Mouse (Mus musculus): ENCODE measurements around the gene Stambpl1. TPM values are rescaled to one million over a fixed set of nuclear protein-coding genes. Genes with fewer than 3 reads are reported as not detected.
"Not testable (repeated sequence)": the region's sequence is repeated elsewhere in the genome, so short reads cannot be mapped to it uniquely, and the experiment has no call there.

The Stambpl1 gene
- polyA plus RNA-seq, 1 experiment from 2014 or later, result 7.7 TPM

GRCm38 (mm10) chr19:34206128-34206527 lies 14.1 kb downstream of the Stambpl1 start:
- not testable (repeated sequence) for H3K9me3 ChIP-seq; DNase-seq (ENCODE audit: low spot score)
- 83% methylated on average over 4 of the region's 4 CpGs for WGBS

GRCm38 (mm10) chr19:34206760-34207440 lies 14.9 kb downstream of the Stambpl1 start:
- no peak overlapping the region for H3K4me3 ChIP-seq
- H3K4me1 ChIP-seq, result peaks cover 4% of the 10 kb centered on the region; the same call in 1 of the 2 replicates
- H3K27ac ChIP-seq (replicated peaks), result no peak overlapping the region
- H3K9me3 ChIP-seq, result no peaks in the 10 kb centered on the region
- no peaks in the 10 kb centered on the region for H3K36me3 ChIP-seq (replicated peaks)
- no peaks in the 10 kb centered on the region for H3K27me3 ChIP-seq (replicated peaks; ENCODE audit: low read depth, poor library complexity, severe bottlenecking)
- no peak for DNase-seq (ENCODE audit: low spot score)
- 94% methylated on average over 8 of the region's 8 CpGs for WGBS

More at GRCm38 (mm10) chr19:34206128-34206527, 14.1 kb downstream of the Stambpl1 start:
- not testable (repeated sequence) for H3K36me3 ChIP-seq (replicated peaks); H3K27ac ChIP-seq (replicated peaks); H3K27me3 ChIP-seq (replicated peaks; ENCODE audit: low read depth, poor library complexity, severe bottlenecking); H3K4me1 ChIP-seq; H3K4me3 ChIP-seq

- Histone ChIP-seq H3K9me3 (no peaks in the 10 kb centered on the region), H3K27ac (replicated peaks) (no peak overlapping the region), H3K27me3 (replicated peaks; ENCODE audit: low read depth, poor library complexity, severe bottlenecking) (no peaks in the 10 kb centered on the region), H3K4me1 (peaks cover 4% of the 10 kb centered on the region; the same call in 1 of the 2 replicates), H3K36me3 (replicated peaks) (no peaks in the 10 kb centered on the region), H3K4me3 (no peak overlapping the region)
- 86% methylated on average over 3 of the region's 3 CpGs for WGBS
- no peak for DNase-seq (ENCODE audit: low spot score)
These were observed 17.0 kb downstream of the Stambpl1 start for GRCm38 (mm10) chr19:34209031-34209430.

GRCm38 (mm10) chr19:34209930-34210581 lies 18.0 kb downstream of the Stambpl1 start:
- H3K4me3 ChIP-seq, result no peak overlapping the region
- H3K27ac ChIP-seq (replicated peaks), result no peak overlapping the region
- peaks cover 4% of the 10 kb centered on the region; the same call in 1 of the 2 replicates for H3K4me1 ChIP-seq
- H3K9me3 ChIP-seq, result no peaks in the 10 kb centered on the region
- H3K27me3 ChIP-seq (replicated peaks; ENCODE audit: low read depth, poor library complexity, severe bottlenecking), result no peaks in the 10 kb centered on the region
- DNase-seq (ENCODE audit: low spot score), result no peak
- 75% methylated on average over 8 of the region's 8 CpGs for WGBS
- H3K36me3 ChIP-seq (replicated peaks), result no peaks in the 10 kb centered on the region

GRCm38 (mm10) chr19:34210841-34211240 lies 18.8 kb downstream of the Stambpl1 start:
- no peaks in the 10 kb centered on the region for H3K27me3 ChIP-seq (replicated peaks; ENCODE audit: low read depth, poor library complexity, severe bottlenecking)
- no peaks in the 10 kb centered on the region for H3K9me3 ChIP-seq
- H3K4me1 ChIP-seq, result peaks cover 4% of the 10 kb centered on the region; the same call in 1 of the 2 replicates
- WGBS, result 60% methylated on average over 2 of the region's 2 CpGs
- no peak for DNase-seq (ENCODE audit: low spot score)
- no peak overlapping the region for H3K4me3 ChIP-seq
- no peak overlapping the region for H3K27ac ChIP-seq (replicated peaks)
- no peaks in the 10 kb centered on the region for H3K36me3 ChIP-seq (replicated peaks)

- Histone ChIP-seq H3K4me1 (peaks cover 4% of the 10 kb centered on the region; the same call in 1 of the 2 replicates), H3K9me3 (no peaks in the 10 kb centered on the region), H3K4me3 (no peak overlapping the region), H3K27ac (replicated peaks) (no peak overlapping the region), H3K27me3 (replicated peaks; ENCODE audit: low read depth, poor library complexity, severe bottlenecking) (no peaks in the 10 kb centered on the region), H3K36me3 (replicated peaks) (no peaks in the 10 kb centered on the region)
- no peak for DNase-seq (ENCODE audit: low spot score)
- 85% methylated on average over 12 of the region's 12 CpGs for WGBS
These were observed 20.6 kb downstream of the Stambpl1 start for GRCm38 (mm10) chr19:34212489-34213250.

DNA sequence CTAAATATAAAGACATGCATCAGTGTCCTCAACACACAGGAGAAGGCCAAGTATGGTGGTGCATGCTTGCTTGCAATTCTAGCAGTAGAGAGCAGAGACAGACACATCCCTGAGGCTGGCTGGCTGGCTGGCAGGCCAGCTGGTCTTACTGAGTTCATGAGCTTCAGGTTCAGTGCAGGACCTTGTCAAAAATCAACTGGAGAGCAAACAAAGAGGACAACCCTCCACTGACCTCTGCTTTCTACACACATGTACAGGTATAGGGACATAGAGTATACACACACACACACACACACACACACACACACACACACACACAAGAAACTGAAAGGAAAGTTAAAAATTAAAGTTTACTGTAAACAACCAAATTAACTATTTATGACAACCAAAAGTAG lies 21.2 kb downstream of the Stambpl1 start:
- Histone ChIP-seq H3K27me3 (replicated peaks; ENCODE audit: low read depth, poor library complexity, severe bottlenecking) (no peaks in the 10 kb centered on the region), H3K4me3 (no peak overlapping the region), H3K36me3 (replicated peaks) (no peaks in the 10 kb centered on the region), H3K4me1 (peaks cover 4% of the 10 kb centered on the region; the same call in 1 of the 2 replicates), H3K27ac (replicated peaks) (no peak overlapping the region), H3K9me3 (no peaks in the 10 kb centered on the region)
- DNase-seq (ENCODE audit: low spot score), result no peak

GRCm38 (mm10) chr19:34214136-34214535 lies 22.1 kb downstream of the Stambpl1 start:
- no peak for DNase-seq (ENCODE audit: low spot score)
- WGBS, result 70% methylated on average over 4 of the region's 4 CpGs
- H3K4me1 ChIP-seq, result peaks cover 6% of the 10 kb centered on the region
- H3K27ac ChIP-seq (replicated peaks), result no peak overlapping the region
- H3K4me3 ChIP-seq, result no peak overlapping the region
- no peaks in the 10 kb centered on the region for H3K36me3 ChIP-seq (replicated peaks)
- H3K9me3 ChIP-seq, result no peaks in the 10 kb centered on the region
- H3K27me3 ChIP-seq (replicated peaks; ENCODE audit: low read depth, poor library complexity, severe bottlenecking), result no peaks in the 10 kb centered on the region

GRCm38 (mm10) chr19:34216956-34217355 lies 24.9 kb downstream of the Stambpl1 start:
- Histone ChIP-seq H3K4me3 (no peak overlapping the region), H3K4me1 (peaks cover 4% of the 10 kb centered on the region; the same call in 1 of the 2 replicates), H3K36me3 (replicated peaks) (no peaks in the 10 kb centered on the region), H3K27me3 (replicated peaks; ENCODE audit: low read depth, poor library complexity, severe bottlenecking) (no peaks in the 10 kb centered on the region), H3K9me3 (no peaks in the 10 kb centered on the region), H3K27ac (replicated peaks) (no peak overlapping the region)
- WGBS, result 83% methylated on average over 5 of the region's 5 CpGs
- DNase-seq (ENCODE audit: low spot score), result no peak

- no peaks in the 10 kb centered on the region for H3K36me3 ChIP-seq (replicated peaks)
- peaks cover 4% of the 10 kb centered on the region; the same call in 1 of the 2 replicates for H3K4me1 ChIP-seq
- 84% methylated on average over 3 of the region's 3 CpGs for WGBS
- no peaks in the 10 kb centered on the region for H3K9me3 ChIP-seq
- no peak overlapping the region for H3K4me3 ChIP-seq
- DNase-seq (ENCODE audit: low spot score), result no peak
- H3K27ac ChIP-seq (replicated peaks), result no peak overlapping the region
- H3K27me3 ChIP-seq (replicated peaks; ENCODE audit: low read depth, poor library complexity, severe bottlenecking), result no peaks in the 10 kb centered on the region
These were observed 25.7 kb downstream of the Stambpl1 start for GRCm38 (mm10) chr19:34217761-34218160.

- no peak for DNase-seq (ENCODE audit: low spot score)
- no peaks in the 10 kb centered on the region for H3K36me3 ChIP-seq (replicated peaks)
- H3K4me1 ChIP-seq, result peaks cover 4% of the 10 kb centered on the region; the same call in 1 of the 2 replicates
- H3K27me3 ChIP-seq (replicated peaks; ENCODE audit: low read depth, poor library complexity, severe bottlenecking), result no peaks in the 10 kb centered on the region
- 72% methylated on average over 5 of the region's 5 CpGs for WGBS
- no peaks in the 10 kb centered on the region for H3K9me3 ChIP-seq
- no peak overlapping the region for H3K4me3 ChIP-seq
- H3K27ac ChIP-seq (replicated peaks), result no peak overlapping the region
These were observed 27.4 kb downstream of the Stambpl1 start for GRCm38 (mm10) chr19:34219260-34219968.

GRCm38 (mm10) chr19:34220732-34221380 lies 28.8 kb downstream of the Stambpl1 start:
- 79% methylated on average over 3 of the region's 3 CpGs for WGBS
- no peaks in the 10 kb centered on the region for H3K9me3 ChIP-seq
- no peaks in the 10 kb centered on the region for H3K27me3 ChIP-seq (replicated peaks; ENCODE audit: low read depth, poor library complexity, severe bottlenecking)
- no peak overlapping the region for H3K27ac ChIP-seq (replicated peaks)
- no peak overlapping the region for H3K4me3 ChIP-seq
- DNase-seq (ENCODE audit: low spot score), result no peak
- H3K36me3 ChIP-seq (replicated peaks), result no peaks in the 10 kb centered on the region
- peaks cover 4% of the 10 kb centered on the region; the same call in 1 of the 2 replicates for H3K4me1 ChIP-seq

Data from embryonic facial prominence, embryonic 10.5 days (tissue).